Mouse (Mus musculus): ENCODE measurements around the gene Fgd3. TPM values are rescaled to one million over a fixed set of nuclear protein-coding genes. Genes with fewer than 3 reads are reported as not detected.

The Fgd3 gene
- 0.74 and 0.77 TPM in 2 replicates for polyA plus RNA-seq (2014; fragmentation: Nextera tagmentation; extraction: Ambion mirVana)

DNA sequence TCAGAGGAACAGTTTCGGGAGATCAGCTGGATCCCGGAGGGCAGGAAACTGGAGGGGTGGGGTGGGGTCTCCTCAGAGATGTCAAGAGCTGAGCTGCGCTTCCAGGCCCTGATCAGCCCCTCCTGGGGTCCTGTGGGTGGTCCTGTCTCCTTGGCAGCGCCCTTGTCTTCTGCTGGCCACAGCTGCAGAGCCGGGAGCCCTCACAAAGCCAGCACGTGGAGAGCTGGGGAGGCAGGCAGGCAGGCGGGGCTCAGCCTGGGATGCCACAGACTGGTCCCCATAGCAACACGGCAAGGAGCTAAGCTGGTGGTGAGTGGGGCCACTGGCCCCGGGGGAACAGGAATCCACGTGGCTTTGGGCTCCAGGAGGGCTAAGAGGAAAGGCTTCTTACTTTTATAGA lies at the start of gene Fgd3:
Gene Fgd3, minus strand, starts transcription at position 272 of the 400 bp plus-strand sequence.
- ATAC-seq (ENCODE audit: low FRiP score): peak; percentile 98
- Histone ChIP-seq H3K4me3 (ENCODE audit: low read depth, low read length) (peak within 1 kb of the TSS; percentile 16), H3K4me2 (peak within 1 kb of the TSS; percentile 43), H3K27ac (ENCODE audit: low read depth, low read length) (no peak within 1 kb of the TSS), H3K36me3 (ENCODE audit: control insufficient read depth, insufficient read depth, low read length) (no peaks in the 10 kb centered on the region), H3K27me3 (ENCODE audit: control insufficient read depth, insufficient read depth, low read length) (peaks cover 28% of the 10 kb centered on the region), H3K9me3 (ENCODE audit: control insufficient read depth, low read length) (no peaks in the 10 kb centered on the region), H3K4me1 (ENCODE audit: control insufficient read depth, insufficient read depth, low read length) (peaks cover 29% of the 10 kb centered on the region), H3K9ac (ENCODE audit: low read length) (peak within 1 kb of the TSS; percentile 32)
- peak; percentile 98 for DNase-seq (ENCODE audit: low spot score, missing footprints)
- WGBS: under 1% methylated on average over 10 of the region's 10 CpGs

GRCm38 (mm10) chr13:49369404-49369803 lies 49.3 kb upstream of the Fgd3 start:
- Histone ChIP-seq H3K36me3 (ENCODE audit: control insufficient read depth, insufficient read depth, low read length) (no peaks in the 10 kb centered on the region), H3K4me3 (ENCODE audit: low read depth, low read length) (no peak overlapping the region), H3K4me2 (no peak overlapping the region), H3K4me1 (ENCODE audit: control insufficient read depth, insufficient read depth, low read length) (peaks cover 5% of the 10 kb centered on the region), H3K27me3 (ENCODE audit: control insufficient read depth, insufficient read depth, low read length) (no peaks in the 10 kb centered on the region), H3K9ac (ENCODE audit: low read length) (no peak overlapping the region), H3K9me3 (ENCODE audit: control insufficient read depth, low read length) (no peaks in the 10 kb centered on the region), H3K27ac (ENCODE audit: low read depth, low read length) (no peak overlapping the region)
- no peak for ATAC-seq (ENCODE audit: low FRiP score)
- 93% methylated on average over 10 of the region's 10 CpGs for WGBS
- no peak for DNase-seq (ENCODE audit: low spot score, missing footprints)

- Histone ChIP-seq H3K9me3 (ENCODE audit: control insufficient read depth, low read length) (no peaks in the 10 kb centered on the region), H3K27me3 (ENCODE audit: control insufficient read depth, insufficient read depth, low read length) (no peaks in the 10 kb centered on the region), H3K4me1 (ENCODE audit: control insufficient read depth, insufficient read depth, low read length) (peaks cover 5% of the 10 kb centered on the region), H3K36me3 (ENCODE audit: control insufficient read depth, insufficient read depth, low read length) (no peaks in the 10 kb centered on the region), H3K9ac (ENCODE audit: low read length) (no peak overlapping the region), H3K27ac (ENCODE audit: low read depth, low read length) (no peak overlapping the region), H3K4me3 (ENCODE audit: low read depth, low read length) (no peak overlapping the region), H3K4me2 (no peak overlapping the region)
- ATAC-seq (ENCODE audit: low FRiP score) (no peak), DNase-seq (ENCODE audit: low spot score, missing footprints) (no peak)
- 90% methylated on average over 4 of the region's 4 CpGs for WGBS
These were observed 47.7 kb upstream of the Fgd3 start for GRCm38 (mm10) chr13:49367657-49368440.

DNA sequence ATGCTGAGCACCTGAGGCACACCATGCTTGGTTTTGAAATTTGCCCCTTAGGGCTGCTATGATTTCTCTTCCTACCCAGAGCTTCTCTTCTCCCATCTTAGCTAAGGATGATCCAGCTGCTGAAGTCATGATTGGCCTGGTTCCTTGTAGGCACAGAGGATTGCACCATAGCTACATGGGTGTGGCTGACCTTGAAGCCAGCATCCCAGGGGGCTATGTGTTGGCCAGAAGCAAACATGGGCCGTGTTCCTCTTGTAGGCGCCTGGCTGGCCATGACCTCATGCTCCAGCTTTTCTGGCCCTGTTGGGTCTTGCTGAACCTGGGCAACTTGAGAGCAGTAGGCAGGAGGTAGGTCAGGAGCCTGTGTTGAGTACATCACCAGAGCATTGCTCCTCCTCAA lies 44.6 kb upstream of the Fgd3 start:
- Histone ChIP-seq H3K36me3 (ENCODE audit: control insufficient read depth, insufficient read depth, low read length) (no peaks in the 10 kb centered on the region), H3K9ac (ENCODE audit: low read length) (no peak overlapping the region), H3K9me3 (ENCODE audit: control insufficient read depth, low read length) (no peaks in the 10 kb centered on the region), H3K4me3 (ENCODE audit: low read depth, low read length) (no peak overlapping the region), H3K27me3 (ENCODE audit: control insufficient read depth, insufficient read depth, low read length) (no peaks in the 10 kb centered on the region), H3K4me2 (no peak overlapping the region), H3K4me1 (ENCODE audit: control insufficient read depth, insufficient read depth, low read length) (peaks cover 5% of the 10 kb centered on the region), H3K27ac (ENCODE audit: low read depth, low read length) (no peak overlapping the region)
- ATAC-seq (ENCODE audit: low FRiP score) (no peak), DNase-seq (ENCODE audit: low spot score, missing footprints) (no peak)
- whole genome bisulfite sequencing: 93% methylated on average over 2 of the region's 2 CpGs

- no peak for DNase-seq (ENCODE audit: low spot score, missing footprints)
- Histone ChIP-seq H3K4me1 (ENCODE audit: control insufficient read depth, insufficient read depth, low read length) (peaks cover 5% of the 10 kb centered on the region), H3K27me3 (ENCODE audit: control insufficient read depth, insufficient read depth, low read length) (no peaks in the 10 kb centered on the region), H3K9me3 (ENCODE audit: control insufficient read depth, low read length) (no peaks in the 10 kb centered on the region), H3K4me3 (ENCODE audit: low read depth, low read length) (no peak overlapping the region), H3K4me2 (no peak overlapping the region), H3K36me3 (ENCODE audit: control insufficient read depth, insufficient read depth, low read length) (no peaks in the 10 kb centered on the region), H3K27ac (ENCODE audit: low read depth, low read length) (no peak overlapping the region), H3K9ac (ENCODE audit: low read length) (no peak overlapping the region)
- 88% methylated on average over 2 of the region's 2 CpGs for WGBS
- ATAC-seq (ENCODE audit: low FRiP score): no peak
These were observed 42.7 kb upstream of the Fgd3 start for GRCm38 (mm10) chr13:49362804-49363203.

- Histone ChIP-seq H3K27ac (ENCODE audit: low read depth, low read length) (no peak overlapping the region), H3K36me3 (ENCODE audit: control insufficient read depth, insufficient read depth, low read length) (no peaks in the 10 kb centered on the region), H3K4me3 (ENCODE audit: low read depth, low read length) (no peak overlapping the region), H3K4me1 (ENCODE audit: control insufficient read depth, insufficient read depth, low read length) (peaks cover 5% of the 10 kb centered on the region), H3K27me3 (ENCODE audit: control insufficient read depth, insufficient read depth, low read length) (no peaks in the 10 kb centered on the region), H3K9me3 (ENCODE audit: control insufficient read depth, low read length) (no peaks in the 10 kb centered on the region; the same call in 1 of the 2 replicates), H3K4me2 (no peak overlapping the region), H3K9ac (ENCODE audit: low read length) (no peak overlapping the region)
- WGBS: 70% methylated on average over 7 of the region's 7 CpGs
- ATAC-seq (ENCODE audit: low FRiP score) (no peak), DNase-seq (ENCODE audit: low spot score, missing footprints) (no peak)
These were observed 42.3 kb upstream of the Fgd3 start for GRCm38 (mm10) chr13:49362364-49362763.

GRCm38 (mm10) chr13:49360906-49361406 lies 40.8 kb upstream of the Fgd3 start:
- H3K27me3 ChIP-seq (ENCODE audit: control insufficient read depth, insufficient read depth, low read length): no peaks in the 10 kb centered on the region
- ATAC-seq (ENCODE audit: low FRiP score) (no peak), DNase-seq (ENCODE audit: low spot score, missing footprints) (no peak)
- no peak overlapping the region for H3K9ac ChIP-seq (ENCODE audit: low read length)
- H3K4me1 ChIP-seq (ENCODE audit: control insufficient read depth, insufficient read depth, low read length): no peaks in the 10 kb centered on the region
- no peaks in the 10 kb centered on the region for H3K36me3 ChIP-seq (ENCODE audit: control insufficient read depth, insufficient read depth, low read length)
- 41% methylated on average over 3 of the region's 3 CpGs for WGBS
- no peak overlapping the region for H3K4me3 ChIP-seq (ENCODE audit: low read depth, low read length)
- H3K9me3 ChIP-seq (ENCODE audit: control insufficient read depth, low read length): no peaks in the 10 kb centered on the region; the same call in 1 of the 2 replicates
- H3K27ac ChIP-seq (ENCODE audit: low read depth, low read length): no peak overlapping the region
- H3K4me2 ChIP-seq: no peak overlapping the region

DNA sequence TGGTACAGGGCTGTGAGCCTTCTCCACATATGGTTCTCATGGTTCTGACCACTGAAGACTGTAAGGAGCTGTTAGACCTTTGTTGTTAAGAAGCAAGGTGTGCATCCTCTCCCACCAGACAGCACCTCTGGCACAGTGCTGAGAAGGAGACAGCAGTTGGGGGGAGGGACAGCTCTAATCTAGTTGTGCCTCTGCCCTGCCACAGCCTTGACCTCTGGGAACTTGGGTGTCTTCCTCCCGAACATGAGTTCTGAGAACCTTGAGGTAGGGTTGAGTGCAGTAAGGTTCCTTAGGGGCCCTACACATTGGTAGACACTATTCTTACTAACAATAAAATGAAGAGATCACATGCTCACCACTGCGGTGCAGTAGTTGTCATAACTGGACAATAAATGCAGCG lies 38.1 kb upstream of the Fgd3 start:
- no peak for ATAC-seq (ENCODE audit: low FRiP score)
- H3K4me3 ChIP-seq (ENCODE audit: low read depth, low read length): no peak overlapping the region
- H3K4me1 ChIP-seq (ENCODE audit: control insufficient read depth, insufficient read depth, low read length): 0 out of 2 replicates have a peak, but pooled peaks cover 2% of the 10 kb centered on the region
- DNase-seq (ENCODE audit: low spot score, missing footprints): no peak
- no peaks in the 10 kb centered on the region; the same call in 1 of the 2 replicates for H3K9me3 ChIP-seq (ENCODE audit: control insufficient read depth, low read length)
- H3K36me3 ChIP-seq (ENCODE audit: control insufficient read depth, insufficient read depth, low read length): no peaks in the 10 kb centered on the region
- no peak overlapping the region for H3K4me2 ChIP-seq
- H3K9ac ChIP-seq (ENCODE audit: low read length): no peak overlapping the region
- WGBS: 98% methylated on average over 3 of the region's 3 CpGs
- no peaks in the 10 kb centered on the region for H3K27me3 ChIP-seq (ENCODE audit: control insufficient read depth, insufficient read depth, low read length)
- no peak overlapping the region for H3K27ac ChIP-seq (ENCODE audit: low read depth, low read length)

- no peak overlapping the region for H3K9ac ChIP-seq (ENCODE audit: low read length)
- WGBS: 94% methylated on average over 8 of the region's 8 CpGs
- ATAC-seq (ENCODE audit: low FRiP score): no peak
These were observed 37.4 kb upstream of the Fgd3 start for GRCm38 (mm10) chr13:49357367-49358026.

More at GRCm38 (mm10) chr13:49357367-49358026, 37.4 kb upstream of the Fgd3 start:
- Histone ChIP-seq H3K4me1 (ENCODE audit: control insufficient read depth, insufficient read depth, low read length) (peaks cover 4% of the 10 kb centered on the region; the same call in 1 of the 2 replicates), H3K9me3 (ENCODE audit: control insufficient read depth, low read length) (no peaks in the 10 kb centered on the region; the same call in 1 of the 2 replicates), H3K27ac (ENCODE audit: low read depth, low read length) (no peak overlapping the region), H3K27me3 (ENCODE audit: control insufficient read depth, insufficient read depth, low read length) (no peaks in the 10 kb centered on the region), H3K36me3 (ENCODE audit: control insufficient read depth, insufficient read depth, low read length) (no peaks in the 10 kb centered on the region), H3K4me3 (ENCODE audit: low read depth, low read length) (no peak overlapping the region), H3K4me2 (no peak overlapping the region)
- DNase-seq (ENCODE audit: low spot score, missing footprints): no peak
